14 mouse cellular contexts compared by ENCODE assay signal in the genomic region with DNA sequence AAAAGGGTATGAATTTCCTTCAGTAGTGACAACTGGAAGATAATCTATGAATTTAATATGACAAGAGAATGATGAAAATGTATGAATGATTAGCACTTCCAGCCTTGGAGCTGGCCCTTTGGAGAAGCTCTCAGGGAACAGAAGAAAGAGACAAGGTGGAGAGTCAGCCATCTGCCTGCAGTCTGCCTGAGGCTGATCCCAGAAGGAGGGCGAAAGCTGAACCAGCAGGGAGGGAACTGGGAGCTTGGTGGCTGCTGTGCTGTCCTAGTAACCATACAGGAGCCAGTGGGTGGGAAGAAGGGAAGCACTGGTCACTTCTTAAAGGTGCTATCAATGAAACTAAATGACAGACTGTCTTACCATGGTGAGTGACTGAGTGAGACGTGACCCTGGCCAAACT.
A peak's percentile ranks its signal among the peaks of the same experiment; 100 is the strongest.
DNase-seq lines count a peak whose midpoint lies in the region; ATAC-seq and TF ChIP-seq lines count a peak whose summit lies in the region.
"Had no signal": no experiment of that assay in that cellular context is flagged by ENCODE, and none has a peak within 500 bp of the region (broad histone marks: within the 10 kb centered on the region; RNA-seq: fewer than 3 reads in every experiment).

No protein-coding gene starts in this region.

- peak; percentile 94 for ATAC-seq in frontal cortex, adult (ENCODE audit: low TSS enrichment)
- no peak for ATAC-seq in hindbrain, postnatal 0 days
- ATAC-seq in midbrain, embryonic 14.5 days (ENCODE audit: low FRiP score, low TSS enrichment) = no peak

- 75% methylated on average over 2 of the region's 2 CpGs for WGBS in hindbrain, embryonic 10.5 days
- 53% methylated on average over 2 of the region's 2 CpGs for WGBS in hindbrain, postnatal 0 days
- WGBS in midbrain, embryonic 14.5 days = 65% methylated on average over 2 of the region's 2 CpGs

- no peak for DNase-seq in frontal cortex, postnatal 14 days (ENCODE audit: low spot score in 2 of 2)
- DNase-seq in hindbrain, embryonic 10.5 days (ENCODE audit: low spot score) = no peak
- DNase-seq in hindbrain, postnatal 0 days (ENCODE audit: low spot score) = no peak
- peak; percentile 39 to 41 for DNase-seq in cerebellum, postnatal 25 days
- DNase-seq in midbrain, embryonic 14.5 days = peak; percentile 37
- DNase-seq in adrenal gland, postnatal 25 days = no peak
- no peak for DNase-seq in layer of hippocampus, adult 9-10 months (ENCODE audit: low spot score)
- DNase-seq: B cell, adult 2 months; kidney, postnatal 25 days; lung, embryonic 14.5 days; right cerebral cortex, postnatal 25 days; thymus, postnatal 25 days had no signal

- no peaks in the 10 kb centered on the region for H3K9me3 ChIP-seq in hindbrain, embryonic 10.5 days
- no peaks in the 10 kb centered on the region for H3K9me3 ChIP-seq in hindbrain, postnatal 0 days (ENCODE audit: low read length)
- H3K9me3 ChIP-seq in midbrain, embryonic 14.5 days (ENCODE audit: control insufficient read depth, low read length) = no peaks in the 10 kb centered on the region
- H3K9me3 ChIP-seq: limb, embryonic 13.5 days had no signal

- no peaks in the 10 kb centered on the region for H3K27me3 ChIP-seq in hindbrain, embryonic 10.5 days (ENCODE audit: insufficient read depth, poor library complexity, severe bottlenecking)
- no peaks in the 10 kb centered on the region for H3K27me3 ChIP-seq in hindbrain, postnatal 0 days (ENCODE audit: insufficient read depth, low read length)
- H3K27me3 ChIP-seq in midbrain, embryonic 14.5 days (ENCODE audit: control insufficient read depth, insufficient read depth, low read length) = no peaks in the 10 kb centered on the region
- H3K27me3 ChIP-seq: limb, embryonic 13.5 days had no signal

- H3K4me1 ChIP-seq in hindbrain, embryonic 10.5 days (replicated peaks) = peaks cover 26% of the 10 kb centered on the region
- peaks cover 8% of the 10 kb centered on the region; the same call in 1 of the 2 replicates for H3K4me1 ChIP-seq in hindbrain, postnatal 0 days (ENCODE audit: insufficient read depth, low read length)
- H3K4me1 ChIP-seq in midbrain, embryonic 14.5 days (ENCODE audit: control insufficient read depth, insufficient read depth, low read length) = 0 out of 2 replicates have a peak, but pooled peaks cover 3% of the 10 kb centered on the region

- H3K9ac ChIP-seq in hindbrain, postnatal 0 days (replicated peaks; ENCODE audit: low read length) = no peak overlapping the region
- no peak overlapping the region for H3K9ac ChIP-seq in midbrain, embryonic 14.5 days (replicated peaks; ENCODE audit: low read length)
- H3K9ac ChIP-seq: limb, embryonic 13.5 days; lung, embryonic 14.5 days had no signal

- no peak for TF ChIP-seq CTCF in hindbrain, postnatal 0 days (IDR thresholded peaks at IDR 0.05; ENCODE audit: low read depth)

- no peak overlapping the region for H3K4me3 ChIP-seq in hindbrain, embryonic 10.5 days
- H3K4me3 ChIP-seq in hindbrain, postnatal 0 days (ENCODE audit: low read length) = no peak overlapping the region
- no peak overlapping the region for H3K4me3 ChIP-seq in midbrain, embryonic 14.5 days (replicated peaks; ENCODE audit: low read depth, low read length)
- H3K4me3 ChIP-seq: limb, embryonic 13.5 days had no signal

- H3K4me2 ChIP-seq in hindbrain, postnatal 0 days (ENCODE audit: low read depth, low read length) = no peak overlapping the region
- no peak overlapping the region for H3K4me2 ChIP-seq in midbrain, embryonic 14.5 days (ENCODE audit: low read length)
- H3K4me2 ChIP-seq: limb, embryonic 13.5 days; lung, embryonic 14.5 days had no signal

- H3K27ac ChIP-seq in hindbrain, embryonic 10.5 days = peak overlapping the region; percentile 45
- no peak overlapping the region for H3K27ac ChIP-seq in hindbrain, postnatal 0 days
- no peak overlapping the region; the same call in 1 of the 2 replicates for H3K27ac ChIP-seq in midbrain, embryonic 14.5 days (replicated peaks; ENCODE audit: low read depth, low read length)
- H3K27ac ChIP-seq: limb, embryonic 13.5 days had no signal

- peaks cover 47% of the 10 kb centered on the region for H3K36me3 ChIP-seq in hindbrain, embryonic 10.5 days
- no peaks in the 10 kb centered on the region for H3K36me3 ChIP-seq in hindbrain, postnatal 0 days (ENCODE audit: insufficient read depth, low read length)
- peaks cover 8% of the 10 kb centered on the region for H3K36me3 ChIP-seq in midbrain, embryonic 14.5 days (ENCODE audit: control insufficient read depth, insufficient read depth, low read length)

Comparison
In these comparisons a context has a peak if more than half of its experiments do, and no peak if none do; other contexts are left out.
1. DNase-seq: peak in cerebellum, postnatal 25 days (2 of 2) and midbrain, embryonic 14.5 days (single experiment); none in frontal cortex, postnatal 14 days (0 of 2), hindbrain, embryonic 10.5 days (single experiment), hindbrain, postnatal 0 days (single experiment), adrenal gland, postnatal 25 days (single experiment) and layer of hippocampus, adult 9-10 months (single experiment).